Mouse (Mus musculus) stomach, postnatal 0 days (tissue): ENCODE measurements around the gene Klf12.

Experiments
- CTCF ChIP-seq: IDR thresholded peaks from 2 replicates; pipeline ENCODE4 v1.5.1; 2016; ENCODE audit warnings: antibody characterized with exemption, low read depth, mild to moderate bottlenecking, moderate library complexity
- EP300 ChIP-seq: optimal IDR thresholded peaks from 2 replicates; pipeline ENCODE3; 2016; ENCODE audit warnings: antibody characterized with exemption

DNA sequence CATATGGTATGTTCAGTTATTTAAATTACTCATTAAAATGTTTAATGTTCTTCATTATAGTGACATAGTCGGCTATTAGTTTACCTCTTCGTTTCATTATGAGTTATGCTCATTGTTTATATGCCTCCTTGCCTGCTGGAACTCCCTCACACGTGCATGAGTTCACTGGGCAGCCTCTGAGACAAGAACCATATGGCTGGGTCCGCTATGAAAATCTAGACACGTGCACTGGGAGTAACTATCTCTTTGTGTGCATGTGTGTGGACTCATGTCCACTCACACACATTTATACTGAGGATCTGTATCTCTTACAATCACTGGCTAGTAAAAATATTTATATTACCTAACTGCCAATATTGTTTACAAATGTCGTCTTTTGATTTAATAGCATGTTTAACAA lies 14.4 kb upstream of the Klf12 start:
- no peak for TF ChIP-seq EP300
- TF ChIP-seq CTCF = no peak
